Mouse (Mus musculus) liver, postnatal 0 days (tissue): ENCODE results near the gene Cpb2. TPM values are rescaled to one million over a fixed set of nuclear protein-coding genes. Genes with fewer than 3 reads are reported as not detected.

Experiments used
- ATAC-seq: fragments of 200-750 bp; cut with Nextera tagmentation; 2 replicates; pipeline ENCODE4 v1.8.0; 2017; ENCODE audit warnings: mild to moderate bottlenecking, moderate library complexity
- DNase-seq: peaks from one replicate; pipeline ENCODE4 v3.0.0-alpha.2; 2016
- H3K27ac ChIP-seq: fragments of 300-500 bp; sonication (generic); 2 replicates; pipeline ENCODE4 v1.5.1; 2014; ENCODE audit warnings: antibody characterized with exemption, moderate library complexity, mild to moderate bottlenecking, low read depth
- H3K27me3 ChIP-seq: fragments of 300-500 bp; sonication (generic); 2 replicates; pipeline ENCODE4 v1.6.1; 2014; ENCODE audit warnings: low read length, control low read depth, mixed read lengths; ENCODE audit not compliant: insufficient read depth
- H3K36me3 ChIP-seq: fragments of 300-500 bp; sonication (generic); replicated peaks from 2 replicates; pipeline ENCODE4 v1.6.1; 2014; ENCODE audit warnings: mild to moderate bottlenecking, control low read depth, low read length, moderate library complexity, mixed read lengths; ENCODE audit not compliant: insufficient read depth
- H3K4me1 ChIP-seq: fragments of 300-500 bp; sonication (generic); 2 replicates; pipeline ENCODE4 v1.6.1; 2014; ENCODE audit warnings: antibody characterized with exemption, mild to moderate bottlenecking, control low read depth; ENCODE audit not compliant: insufficient read depth
- H3K4me2 ChIP-seq: fragments of 300-500 bp; sonication (generic); 2 replicates; pipeline ENCODE4 v1.6.1; 2014; ENCODE audit warnings: low read depth, mild to moderate bottlenecking, low read length, moderate library complexity, mixed read lengths
- H3K4me3 ChIP-seq: fragments of 300-500 bp; sonication (generic); 2 replicates; pipeline ENCODE4 v1.5.1; 2014; ENCODE audit warnings: low read depth, low read length
- H3K9ac ChIP-seq: fragments of 300-500 bp; sonication (generic); replicated peaks from 2 replicates; pipeline ENCODE4 v1.6.1; 2014; ENCODE audit warnings: mild to moderate bottlenecking, moderate library complexity
- H3K9me3 ChIP-seq: fragments of 300-500 bp; sonication (generic); 2 replicates; pipeline ENCODE4 v1.6.1; 2016; ENCODE audit warnings: mild to moderate bottlenecking, control low read depth, low read length, mixed read lengths
- CTCF ChIP-seq: sonication (generic); IDR thresholded peaks from 2 replicates; pipeline ENCODE4 v1.5.1; 2016; ENCODE audit warnings: antibody characterized with exemption, low read depth
- EP300 ChIP-seq: IDR thresholded peaks from 2 replicates; pipeline ENCODE4 v1.6.1; 2016; ENCODE audit warnings: antibody characterized with exemption, low read depth, mild to moderate bottlenecking
- WGBS: fragments of 180-500 bp; shearing (Covaris S2); extraction: QIAGEN DNeasy Blood & Tissue Kit; methylation state at CpG from one replicate; pipeline ENCODE4 v1.1.7; 2014; ENCODE audit not compliant: insufficient replicate concordance; 5-methylcytosine and 5-hydroxymethylcytosine counted together
- polyA plus RNA-seq: library from polyadenylated mRNA; unstranded; fragments of >200 nt; fragmentation: Nextera tagmentation; extraction: Ambion mirVana; gene quantifications from 2 replicates; pipeline ENCODE4 v1.2.1, GENCODE M21; 2015

The Cpb2 gene
- polyA plus RNA-seq, 1 experiment from 2014 or later: 400 TPM

GRCm38 (mm10) chr14:75205363-75206051 lies 36.6 kb upstream of the Cpb2 start:
- no peak for ATAC-seq
- no peak overlapping the region for H3K9ac ChIP-seq
- TF ChIP-seq CTCF (no peak), EP300 (no peak)
- H3K9me3 ChIP-seq: no peaks in the 10 kb centered on the region; the same call in 1 of the 2 replicates
- no peak overlapping the region for H3K4me2 ChIP-seq
- 78% methylated on average over 6 of the region's 6 CpGs for WGBS
- H3K4me3 ChIP-seq: no peak overlapping the region
- H3K27ac ChIP-seq: no peak overlapping the region
- peaks cover 35% of the 10 kb centered on the region for H3K36me3 ChIP-seq
- no peaks in the 10 kb centered on the region for H3K27me3 ChIP-seq
- no peak for DNase-seq
- H3K4me1 ChIP-seq: no peaks in the 10 kb centered on the region

DNA sequence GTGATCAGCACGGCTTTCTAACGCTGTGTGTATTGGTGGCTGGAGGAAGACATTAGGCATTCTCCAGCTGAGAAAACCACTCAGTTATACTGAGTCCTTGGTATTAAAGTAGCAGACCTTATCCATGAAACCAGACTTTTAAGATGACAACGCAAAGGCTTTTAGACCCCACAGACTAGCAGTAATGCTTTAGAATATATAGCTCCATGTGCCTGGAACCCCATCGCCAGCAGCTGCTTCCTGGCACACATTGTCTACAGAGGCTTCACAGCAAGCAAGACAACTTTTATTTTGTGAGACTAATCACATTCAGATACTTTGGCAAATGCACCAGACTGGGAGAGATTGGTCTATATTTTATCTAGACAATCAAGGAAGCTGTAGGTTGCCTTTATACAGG lies 35.8 kb upstream of the Cpb2 start:
- no peak overlapping the region for H3K27ac ChIP-seq
- ATAC-seq (no peak), DNase-seq (no peak)
- TF ChIP-seq EP300: no peak
- no peak for TF ChIP-seq CTCF
- peaks cover 37% of the 10 kb centered on the region for H3K36me3 ChIP-seq
- H3K4me2 ChIP-seq: no peak overlapping the region
- no peak overlapping the region for H3K9ac ChIP-seq
- H3K4me1 ChIP-seq: no peaks in the 10 kb centered on the region
- H3K9me3 ChIP-seq: no peaks in the 10 kb centered on the region; the same call in 1 of the 2 replicates
- WGBS: 90% methylated on average over 4 of the region's 4 CpGs
- no peaks in the 10 kb centered on the region for H3K27me3 ChIP-seq
- no peak overlapping the region for H3K4me3 ChIP-seq

- Histone ChIP-seq H3K9ac (no peak overlapping the region), H3K9me3 (no peaks in the 10 kb centered on the region), H3K4me2 (no peak overlapping the region), H3K4me3 (no peak overlapping the region), H3K4me1 (no peaks in the 10 kb centered on the region), H3K27ac (no peak overlapping the region), H3K27me3 (no peaks in the 10 kb centered on the region), H3K36me3 (peaks cover 35% of the 10 kb centered on the region)
- TF ChIP-seq CTCF (no peak), EP300 (no peak)
- WGBS: 81% methylated on average over 6 of the region's 6 CpGs
- DNase-seq: no peak
- ATAC-seq: no peak
Observed at GRCm38 (mm10) chr14:75208572-75209151, 33.4 kb upstream of the Cpb2 start.

GRCm38 (mm10) chr14:75213752-75214151 lies 28.3 kb upstream of the Cpb2 start:
- TF ChIP-seq EP300: no peak
- no peak for TF ChIP-seq CTCF
- H3K4me2 ChIP-seq: no peak overlapping the region
- H3K4me1 ChIP-seq: no peaks in the 10 kb centered on the region
- 83% methylated on average over 11 of the region's 11 CpGs for WGBS
- DNase-seq (no peak), ATAC-seq (no peak)
- no peaks in the 10 kb centered on the region for H3K27me3 ChIP-seq
- peaks cover 39% of the 10 kb centered on the region for H3K36me3 ChIP-seq
- H3K27ac ChIP-seq: no peak overlapping the region
- no peaks in the 10 kb centered on the region for H3K9me3 ChIP-seq
- H3K9ac ChIP-seq: no peak overlapping the region
- H3K4me3 ChIP-seq: no peak overlapping the region

- H3K27me3 ChIP-seq: no peaks in the 10 kb centered on the region
- TF ChIP-seq EP300 (no peak), CTCF (no peak)
- no peak for ATAC-seq
- no peaks in the 10 kb centered on the region for H3K9me3 ChIP-seq
- H3K9ac ChIP-seq: no peak overlapping the region
- no peak for DNase-seq
- WGBS: 80% methylated on average over 2 of the region's 2 CpGs
- no peak overlapping the region for H3K27ac ChIP-seq
- no peak overlapping the region for H3K4me3 ChIP-seq
- peaks cover 5% of the 10 kb centered on the region for H3K4me1 ChIP-seq
- H3K36me3 ChIP-seq: peaks cover 27% of the 10 kb centered on the region
- no peak overlapping the region for H3K4me2 ChIP-seq
Observed at GRCm38 (mm10) chr14:75218843-75219242, 23.2 kb upstream of the Cpb2 start.

DNA sequence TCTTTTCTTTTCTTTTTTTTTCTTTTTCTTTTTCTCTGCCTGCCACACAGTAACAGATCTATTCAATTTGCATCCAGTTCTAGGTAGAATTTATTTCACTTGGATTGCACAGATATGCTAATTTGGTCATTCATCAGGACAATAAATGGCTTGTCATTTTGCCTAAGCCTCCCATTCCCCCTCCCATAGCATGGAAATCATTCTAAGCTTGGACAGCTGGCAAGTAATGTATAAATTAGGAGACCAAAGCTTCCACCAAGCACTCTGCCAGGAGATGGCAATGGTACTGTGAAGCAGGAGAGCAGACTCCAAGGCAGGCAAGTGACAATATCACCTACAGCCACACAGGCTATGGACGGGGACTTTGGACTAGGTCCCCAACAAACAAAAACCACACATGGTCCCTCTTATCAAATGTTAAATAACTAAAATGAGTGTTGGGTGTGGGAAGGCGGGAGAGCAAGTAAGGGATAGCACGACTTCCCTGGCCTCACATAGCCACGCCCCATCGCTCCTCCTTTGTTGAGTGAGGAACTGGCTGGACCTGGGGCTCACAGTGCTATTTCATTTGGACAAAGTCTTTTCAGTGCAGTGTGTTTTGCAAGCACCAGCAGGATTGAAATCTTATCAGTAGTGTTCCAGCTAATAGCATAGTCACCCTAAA lies 22.7 kb upstream of the Cpb2 start:
- Histone ChIP-seq H3K36me3 (peaks cover 29% of the 10 kb centered on the region), H3K4me2 (no peak overlapping the region), H3K27me3 (no peaks in the 10 kb centered on the region), H3K27ac (no peak overlapping the region), H3K9me3 (no peaks in the 10 kb centered on the region), H3K9ac (no peak overlapping the region), H3K4me1 (peaks cover 5% of the 10 kb centered on the region), H3K4me3 (no peak overlapping the region)
- no peak for DNase-seq
- ATAC-seq: no peak
- WGBS: 66% methylated on average over 5 of the region's 5 CpGs
- no peak for TF ChIP-seq CTCF
- no peak for TF ChIP-seq EP300
